ENCODE assay signal across 1 mouse cellular context in the genomic region with DNA sequence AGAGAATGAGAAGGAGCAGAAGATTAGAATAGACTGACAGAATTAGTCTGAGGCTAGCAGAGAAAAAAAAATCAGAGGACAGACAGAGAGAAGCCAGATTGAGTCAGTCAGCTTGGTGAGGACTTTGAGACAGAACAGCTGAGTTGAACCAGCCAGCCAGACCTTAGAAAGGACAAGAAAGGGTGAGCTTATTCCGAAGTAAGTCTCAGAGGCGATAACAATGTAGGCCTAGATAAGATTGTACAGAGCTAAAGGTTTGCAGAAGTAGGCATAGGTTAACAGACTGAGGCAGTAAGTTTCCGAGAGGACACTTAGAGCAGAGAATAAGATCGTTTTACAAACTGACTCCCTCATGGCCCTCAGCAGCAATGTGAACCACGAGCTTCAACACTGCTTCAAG.
TF ChIP-seq lines count a peak whose summit lies in the region.

No protein-coding gene starts in this region.

TF ChIP-seq in MEL, 35 proteins besides CTCF, POLR2A, EP300 and RAD21 (continued from another document):
- TF ChIP-seq TAL1 (IDR thresholded peaks at IDR 0.05; ENCODE audit: low read length) (no peak), KAT2A (conservative IDR thresholded peaks at IDR 0.05; ENCODE audit: low read depth, low read length) (no peak), NRF1 (IDR thresholded peaks at IDR 0.05; ENCODE audit: insufficient read depth, low read depth, low read length, poor library complexity, severe bottlenecking) (no peak), MAFK (IDR thresholded peaks at IDR 0.05; ENCODE audit: borderline replicate concordance, low read depth, low read length) (0 out of 2 replicates have a peak, but pooled peaks have one; percentile 15), HCFC1 (IDR thresholded peaks at IDR 0.05; ENCODE audit: low read depth, low read length) (no peak), RCOR1 (IDR thresholded peaks at IDR 0.05; ENCODE audit: low read depth, low read length) (peak; percentile 59), SMC3 (IDR thresholded peaks at IDR 0.05; ENCODE audit: low read depth, low read length) (no peak), ELF1 (IDR thresholded peaks at IDR 0.05; ENCODE audit: low read depth, low read length) (no peak), ZNF384 (IDR thresholded peaks at IDR 0.05; ENCODE audit: low read depth, low read length) (0 out of 2 replicates have a peak, but pooled peaks have one; percentile 32), ZMIZ1 (IDR thresholded peaks at IDR 0.05; ENCODE audit: low read depth, low read length) (no peak), MYB (IDR thresholded peaks at IDR 0.05; ENCODE audit: low read depth, low read length) (no peak), CHD2 (IDR thresholded peaks at IDR 0.05; ENCODE audit: low read length) (no peak), ZKSCAN1 (IDR thresholded peaks at IDR 0.05; ENCODE audit: low read depth, low read length) (no peak), GABPA (IDR thresholded peaks at IDR 0.05; ENCODE audit: low read depth, low read length) (no peak)
